Mouse (Mus musculus) CH12.LX (cell line): Measurements from ENCODE around the gene Tgfbr3. TPM values are rescaled to one million over a fixed set of nuclear protein-coding genes. Genes with fewer than 3 reads are reported as not detected.

Experiments
- DNase-seq: peaks from one replicate; pipeline ENCODE4 v3.0.0-alpha.2; 2013; ENCODE audit errors: extremely low read depth
- H3K27ac ChIP-seq: 2 replicates; pipeline ENCODE4 v1.5.1; 2012; ENCODE audit warnings: low read depth, mild to moderate bottlenecking, control low read depth, moderate library complexity; ENCODE audit not compliant: insufficient read depth
- H3K27me3 ChIP-seq: replicated peaks from 2 replicates; pipeline ENCODE3; 2012; ENCODE audit warnings: inconsistent platforms
- H3K36me3 ChIP-seq, 2 experiments: replicated peaks in 1 of 2; 2 replicates each; pipeline versions ENCODE3 to v1.6.1; 2012; ENCODE audit warnings: inconsistent platforms in 1 of 2, low read length in 1 of 2, mild to moderate bottlenecking in 1 of 2, mixed read lengths in 1 of 2, moderate library complexity in 1 of 2; ENCODE audit not compliant: control insufficient read depth in 1 of 2, insufficient read depth in 1 of 2
- H3K4me1 ChIP-seq, 2 experiments: 2 replicates each; pipeline ENCODE4 v1.6.1; 2012; ENCODE audit warnings: inconsistent platforms in 1 of 2, moderate library complexity in 1 of 2; ENCODE audit not compliant: insufficient read depth in 2 of 2, control insufficient read depth in 1 of 2
- H3K4me2 ChIP-seq: 2 replicates; pipeline ENCODE4 v1.6.1; 2012; ENCODE audit warnings: low read depth, mild to moderate bottlenecking, control low read depth; ENCODE audit not compliant: poor library complexity, insufficient read depth, severe bottlenecking
- H3K4me3 ChIP-seq, 3 experiments: fragments of 150-350 bp in 1 of 3; sonication (generic) in 1 of 3; replicated peaks in 1 of 3; 2 replicates each; pipeline versions ENCODE3 to v1.5.1; 2011 to 2012; ENCODE audit warnings: low read depth in 2 of 3, low read length in 2 of 3, mild to moderate bottlenecking in 2 of 3, moderate library complexity in 2 of 3, control low read depth in 1 of 3, improper control_type of control experiment in 1 of 3, inconsistent platforms in 1 of 3, mixed read lengths in 1 of 3; ENCODE audit not compliant: poor library complexity in 1 of 3
- H3K79me2 ChIP-seq: replicated peaks from 2 replicates; pipeline ENCODE4 v1.6.1; 2012; ENCODE audit warnings: mild to moderate bottlenecking, moderate library complexity; ENCODE audit not compliant: control insufficient read depth, poor library complexity, insufficient read depth, severe bottlenecking; ENCODE audit errors: extremely low read depth
- H3K9ac ChIP-seq: 2 replicates; pipeline ENCODE4 v1.6.1; 2012; ENCODE audit warnings: low read depth, mild to moderate bottlenecking, control low read depth, moderate library complexity; ENCODE audit not compliant: insufficient read depth
- H3K9me3 ChIP-seq: replicated peaks from 2 replicates; pipeline ENCODE3; 2012; ENCODE audit warnings: low read length, inconsistent platforms, mixed read lengths
- BHLHE40 ChIP-seq: IDR thresholded peaks from 2 replicates; pipeline ENCODE4 v1.6.1; 2011; ENCODE audit warnings: mild to moderate bottlenecking, low read depth, low read length, improper control_type of control experiment
- CHD1 ChIP-seq: IDR thresholded peaks from 2 replicates; pipeline ENCODE4 v1.6.1; 2012; ENCODE audit warnings: low read depth, low read length, improper control_type of control experiment, inconsistent platforms
- CHD2 ChIP-seq: IDR thresholded peaks from 2 replicates; pipeline ENCODE4 v1.6.1; 2011; ENCODE audit warnings: low read length, improper control_type of control experiment
- ELF1 ChIP-seq: IDR thresholded peaks from 2 replicates; pipeline ENCODE4 v1.6.1; 2014; ENCODE audit warnings: low read depth, mild to moderate bottlenecking, inconsistent platforms, low read length, improper control_type of control experiment
- EP300 ChIP-seq: IDR thresholded peaks from 2 replicates; pipeline ENCODE4 v1.6.1; 2011; ENCODE audit warnings: low read length, improper control_type of control experiment
- ETS1 ChIP-seq: conservative IDR thresholded peaks from 2 replicates; pipeline ENCODE4 v1.6.1; 2012; ENCODE audit warnings: low read depth, mild to moderate bottlenecking, inconsistent platforms, low read length, improper control_type of control experiment, moderate library complexity
- GABPA ChIP-seq: IDR thresholded peaks from 2 replicates; pipeline ENCODE4 v1.6.1; 2012; ENCODE audit warnings: low read depth, low read length, improper control_type of control experiment, inconsistent platforms; ENCODE audit not compliant: insufficient replicate concordance
- IRF4 ChIP-seq: IDR thresholded peaks from 2 replicates; pipeline ENCODE4 v1.6.1; 2014; ENCODE audit warnings: low read depth, mild to moderate bottlenecking, inconsistent platforms, low read length, improper control_type of control experiment
- JUN ChIP-seq: IDR thresholded peaks from 2 replicates; pipeline ENCODE4 v1.6.1; 2011; ENCODE audit warnings: low read depth, mild to moderate bottlenecking, low read length, improper control_type of control experiment, moderate library complexity; ENCODE audit not compliant: insufficient read depth
- JUND ChIP-seq: conservative IDR thresholded peaks from 2 replicates; pipeline ENCODE4 v1.6.1; 2011; ENCODE audit warnings: low read depth, low read length, improper control_type of control experiment
- KAT2A ChIP-seq: IDR thresholded peaks from 2 replicates; pipeline ENCODE4 v1.6.1; 2012; ENCODE audit warnings: low read length, improper control_type of control experiment, inconsistent platforms; ENCODE audit not compliant: insufficient replicate concordance
- MAFK ChIP-seq: IDR thresholded peaks from 2 replicates; pipeline ENCODE4 v1.6.1; 2011; ENCODE audit warnings: low read length, improper control_type of control experiment; ENCODE audit not compliant: insufficient replicate concordance
- MEF2A ChIP-seq: IDR thresholded peaks from 2 replicates; pipeline ENCODE4 v1.6.1; 2014; ENCODE audit warnings: low read depth, mild to moderate bottlenecking, inconsistent platforms, low read length, improper control_type of control experiment, borderline replicate concordance
- MYC ChIP-seq: IDR thresholded peaks from 2 replicates; pipeline ENCODE4 v1.6.1; 2011; ENCODE audit warnings: low read depth, mild to moderate bottlenecking, improper control_type of control experiment, low read length
- POLR2AphosphoS2 ChIP-seq: IDR thresholded peaks from 2 replicates; pipeline ENCODE4 v1.6.1; 2011; ENCODE audit warnings: low read depth, low read length, improper control_type of control experiment
- RAD21 ChIP-seq: IDR thresholded peaks from 2 replicates; pipeline ENCODE4 v1.6.1; 2011; ENCODE audit warnings: low read depth, mild to moderate bottlenecking, low read length, improper control_type of control experiment, moderate library complexity
- TBP ChIP-seq: conservative IDR thresholded peaks from 2 replicates; pipeline ENCODE4 v1.6.1; 2011; ENCODE audit warnings: low read depth, low read length, improper control_type of control experiment
- USF1 ChIP-seq: IDR thresholded peaks from 2 replicates; pipeline ENCODE4 v1.6.1; 2014; ENCODE audit warnings: low read depth, mild to moderate bottlenecking, inconsistent platforms, low read length, improper control_type of control experiment
- USF2 ChIP-seq: conservative IDR thresholded peaks from 2 replicates; pipeline ENCODE4 v1.6.1; 2011; ENCODE audit warnings: low read depth, low read length, improper control_type of control experiment
- ZC3H11A ChIP-seq: IDR thresholded peaks from 2 replicates; pipeline ENCODE4 v1.6.1; 2012; ENCODE audit warnings: low read depth, mild to moderate bottlenecking, inconsistent platforms, low read length, improper control_type of control experiment
- ZKSCAN1 ChIP-seq: IDR thresholded peaks from 2 replicates; pipeline ENCODE4 v1.6.1; 2012; ENCODE audit warnings: low read depth, inconsistent platforms, low read length, improper control_type of control experiment, borderline replicate concordance
- dilution Hi-C: fragments of 300-500 bp; cut with MboI; formaldehyde crosslinking; loops from 2 replicates; pipeline ENCODE4 v1.14.3; 2020; ENCODE audit warnings: low sequenced_read_pairs; ENCODE audit not compliant: extremely low pct_unique_long_range_greater_than_20kb, extremely low pct_ligation_motif_present
- in situ Hi-C: fragments of 300-500 bp; cut with MboI; formaldehyde crosslinking; loops from 3 replicates; pipeline ENCODE4 v1.14.3; 2019; ENCODE audit warnings: low sequenced_read_pairs, low pct_ligation_motif_present, low pct_unique_long_range_greater_than_20kb, mixed read lengths
- polyA plus RNA-seq: library from polyadenylated mRNA; unstranded; fragments of >175 nt; gene quantifications from 2 replicates; pipeline ENCODE4 v1.2.1, GENCODE M21; 2012; ENCODE audit warnings: low read depth; ENCODE audit not compliant: insufficient read length
- total RNA-seq, 2 experiments: library from RNA; depleted of rRNA; stranded (reverse); fragments of 300-350 nt in 1 of 2; fragments of >200 nt in 1 of 2; gene quantifications; 2 replicates each; pipeline ENCODE4 v1.2.3; 2012 to 2014

The Tgfbr3 gene
- total and polyA plus RNA-seq, 3 experiments, result 0.13 to 0.46 (median 0.30) TPM

DNA sequence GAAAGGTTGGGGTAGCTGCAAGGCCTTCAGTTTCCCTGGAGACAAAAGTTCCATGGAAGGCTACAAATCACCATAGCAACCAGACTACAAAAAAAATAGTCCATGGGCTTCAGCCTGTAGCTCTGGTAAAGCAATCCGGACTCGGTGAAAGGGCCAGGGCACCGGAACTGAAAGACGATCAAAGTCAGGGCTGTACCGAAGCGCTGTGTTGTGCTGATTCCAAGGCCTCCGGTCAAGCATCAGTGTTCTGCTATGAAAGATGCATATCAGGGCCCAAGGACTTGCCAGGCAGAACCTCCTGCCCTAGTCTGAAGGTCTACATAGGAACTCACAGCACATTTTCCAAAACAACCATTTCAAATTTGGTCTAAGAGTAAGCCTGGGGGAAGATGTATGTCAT is 97.1 kb downstream of the Tgfbr3 start:
- TF ChIP-seq BHLHE40 (no peak), CHD1 (no peak), ZC3H11A (no peak), EP300 (no peak), ZKSCAN1 (no peak), POLR2AphosphoS2 (no peak)
- dilution Hi-C loops (no loop called here), in situ Hi-C loops (no loop called here)
- H3K4me1 ChIP-seq, result no peaks in the 10 kb centered on the region
- H3K9ac ChIP-seq, result no peak overlapping the region
- no peaks in the 10 kb centered on the region for H3K27me3 ChIP-seq
- no peaks in the 10 kb centered on the region for H3K79me2 ChIP-seq
- no peak for DNase-seq
- H3K4me2 ChIP-seq, result no peak overlapping the region
- H3K36me3 ChIP-seq, result no peaks in the 10 kb centered on the region
- H3K9me3 ChIP-seq, result no peaks in the 10 kb centered on the region
- no peak overlapping the region for H3K27ac ChIP-seq
- H3K4me3 ChIP-seq, result no peak overlapping the region

DNA sequence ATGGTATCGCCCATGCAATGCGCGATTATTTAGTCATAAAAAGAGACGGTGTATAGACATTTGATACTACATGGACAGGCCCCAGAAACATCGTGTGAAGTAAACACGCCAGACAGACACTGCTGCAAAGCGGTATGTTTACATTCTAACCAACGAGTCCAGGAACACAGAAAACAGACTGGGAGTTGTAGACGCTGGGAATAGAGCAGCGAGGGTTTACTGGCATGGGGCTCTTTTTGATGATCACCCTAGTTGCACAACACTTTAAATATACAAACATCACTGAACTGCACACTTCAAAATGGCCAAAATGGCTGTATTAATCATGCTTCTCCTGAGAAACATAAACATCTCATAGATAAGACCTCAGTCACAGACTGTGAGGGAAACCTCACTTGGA is 100.9 kb downstream of the Tgfbr3 start:
- no peaks in the 10 kb centered on the region for H3K4me1 ChIP-seq
- no peaks in the 10 kb centered on the region for H3K9me3 ChIP-seq
- TF ChIP-seq USF1 (no peak), IRF4 (no peak)
- TF ChIP-seq, all 38 proteins: peak for 0
- no peaks in the 10 kb centered on the region for H3K27me3 ChIP-seq
- no peak for DNase-seq
- no peak overlapping the region for H3K4me2 ChIP-seq
- H3K36me3 ChIP-seq, result no peaks in the 10 kb centered on the region
- no peak overlapping the region for H3K27ac ChIP-seq
- H3K9ac ChIP-seq, result no peak overlapping the region
- H3K4me3 ChIP-seq, result no peak overlapping the region
- in situ Hi-C loops (no loop called here), dilution Hi-C loops (no loop called here)
- H3K79me2 ChIP-seq, result no peaks in the 10 kb centered on the region

DNA sequence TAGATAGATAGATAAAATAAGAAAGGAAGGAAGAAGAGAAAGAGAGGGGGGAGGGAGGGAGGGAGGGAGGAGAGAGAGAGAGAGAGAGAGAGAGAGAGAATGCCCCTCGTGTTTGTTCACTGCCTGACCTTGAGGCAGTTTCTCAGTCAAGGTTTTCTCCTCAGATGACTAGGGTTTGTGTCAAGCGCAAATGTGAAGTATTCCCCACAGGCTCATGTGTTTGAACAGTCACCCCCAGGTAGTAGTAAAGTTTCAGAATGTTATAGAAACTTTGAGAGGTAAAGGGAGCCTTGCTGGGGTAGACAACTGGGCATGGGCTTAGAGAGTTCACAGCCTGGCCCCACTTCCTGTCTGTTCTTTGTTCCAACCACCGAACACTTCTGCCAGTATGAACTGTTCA is 103.2 kb downstream of the Tgfbr3 start:
- no peak overlapping the region for H3K4me2 ChIP-seq
- no peaks in the 10 kb centered on the region for H3K36me3 ChIP-seq

More for the DNA sequence above, 103.2 kb downstream of the Tgfbr3 start:
- Histone ChIP-seq H3K79me2 (no peaks in the 10 kb centered on the region), H3K9ac (no peak overlapping the region), H3K27me3 (no peaks in the 10 kb centered on the region), H3K4me3 (no peak overlapping the region), H3K27ac (no peak overlapping the region), H3K9me3 (no peaks in the 10 kb centered on the region), H3K4me1 (no peaks in the 10 kb centered on the region)
- TF ChIP-seq MYC, result no peak
- no peak for TF ChIP-seq ZKSCAN1
- no peak for TF ChIP-seq GABPA
- no peak for TF ChIP-seq ETS1
- TF ChIP-seq JUN, result no peak
- TF ChIP-seq TBP, result no peak
- no peak for TF ChIP-seq USF2
- TF ChIP-seq ZC3H11A, result no peak
- TF ChIP-seq RAD21, result no peak
- TF ChIP-seq KAT2A, result no peak
- no peak for TF ChIP-seq MAFK
- no peak for TF ChIP-seq MEF2A
- no peak for TF ChIP-seq USF1
- TF ChIP-seq CHD2, result no peak
- TF ChIP-seq ELF1, result no peak
- TF ChIP-seq IRF4, result no peak
- no peak for TF ChIP-seq EP300
- no peak for TF ChIP-seq JUND
- in situ Hi-C loops, result no loop called here
- DNase-seq, result no peak
- dilution Hi-C loops, result no loop called here
